Mouse (Mus musculus): ENCODE measurements around the gene Hook2.

Gene Hook2

DNA sequence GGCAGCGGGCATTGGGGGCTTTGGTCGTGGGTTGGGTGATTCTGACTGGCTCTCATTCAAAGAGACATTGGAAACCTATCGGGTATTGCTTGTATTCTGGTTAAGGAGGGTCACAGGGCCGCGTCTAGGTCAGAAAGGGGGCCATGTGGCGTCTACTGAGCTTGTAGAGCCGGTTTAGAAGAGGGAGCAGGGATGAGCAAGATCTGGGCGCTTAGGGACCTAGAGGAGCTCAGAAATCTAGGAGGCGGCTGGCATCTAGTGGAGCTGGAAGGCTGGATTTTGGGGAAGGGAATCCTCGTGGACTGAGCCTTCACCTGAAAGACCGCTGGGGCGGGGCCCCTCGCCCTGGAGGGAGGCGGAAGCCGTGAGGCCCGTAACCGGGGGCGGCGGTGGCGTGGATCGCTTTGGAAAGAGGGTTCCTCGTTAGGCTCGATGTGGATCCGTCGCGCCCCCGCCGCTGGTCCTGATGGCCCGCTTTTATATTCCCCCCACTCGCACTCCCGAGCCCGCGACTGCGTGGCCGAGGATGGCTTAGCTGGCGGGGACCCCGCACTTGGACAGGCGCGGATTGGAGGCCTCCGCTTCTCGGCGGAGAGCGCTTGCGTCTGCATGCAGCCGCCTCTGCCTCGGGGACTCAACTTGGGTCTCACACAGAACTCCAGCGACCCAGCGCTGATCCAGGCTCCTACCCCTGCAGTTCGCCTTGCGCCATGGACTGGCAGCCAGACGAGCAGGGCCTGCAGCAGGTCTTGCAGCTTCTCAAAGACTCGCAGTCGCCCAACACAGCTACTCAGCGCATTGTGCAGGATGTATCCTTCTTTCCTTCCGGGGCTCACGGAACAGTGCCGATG is 47.5 kb downstream of the Hook2 start:
- in situ Hi-C loops (cut with MboI; ENCODE audit: unreplicated experiment in 2 of 2) = no loop called here

- in situ Hi-C loops (cut with MboI; ENCODE audit: unreplicated experiment in 2 of 2) = no loop called here
These were observed 53.2 kb downstream of the Hook2 start for GRCm38 (mm10) chr8:85043619-85044018.
